Mouse (Mus musculus) mesoderm, embryonic 11.5 days (tissue): ENCODE results near the gene Grcc10.

Source experiments
- DNase-seq: peaks from one replicate; pipeline ENCODE4 v3.0.0-alpha.2; 2012; ENCODE audit warnings: low read depth, low spot score

Grcc10 gene

GRCm38 (mm10) chr6:124702102-124702783 is 38.9 kb downstream of the Grcc10 start:
- no peak for DNase-seq

GRCm38 (mm10) chr6:124701338-124701737 is 39.8 kb downstream of the Grcc10 start:
- no peak for DNase-seq

GRCm38 (mm10) chr6:124699962-124700610 is 41.1 kb downstream of the Grcc10 start:
- DNase-seq: no peak

- DNase-seq: no peak
Observed at GRCm38 (mm10) chr6:124699366-124699765, 41.8 kb downstream of the Grcc10 start.

- DNase-seq: no peak
Observed at GRCm38 (mm10) chr6:124698751-124699150, 42.4 kb downstream of the Grcc10 start.

- no peak for DNase-seq
Observed at GRCm38 (mm10) chr6:124696441-124697150, 44.6 kb downstream of the Grcc10 start.

GRCm38 (mm10) chr6:124694166-124694955 is 46.8 kb downstream of the Grcc10 start:
- DNase-seq: no peak

GRCm38 (mm10) chr6:124693243-124693981 is 47.8 kb downstream of the Grcc10 start:
- DNase-seq: peak; percentile 33

- no peak for DNase-seq
Observed at GRCm38 (mm10) chr6:124690517-124690916, 50.7 kb downstream of the Grcc10 start.
